Mouse (Mus musculus) spleen, adult 18-20 months (tissue): ENCODE data around the gene Mmrn2.

Experiments
- DNase-seq, 2 experiments: peaks; one replicate each; pipeline ENCODE4 v3.0.0; 2022; ENCODE audit warnings: mixed read lengths in 2 of 2

Mmrn2 gene

DNA sequence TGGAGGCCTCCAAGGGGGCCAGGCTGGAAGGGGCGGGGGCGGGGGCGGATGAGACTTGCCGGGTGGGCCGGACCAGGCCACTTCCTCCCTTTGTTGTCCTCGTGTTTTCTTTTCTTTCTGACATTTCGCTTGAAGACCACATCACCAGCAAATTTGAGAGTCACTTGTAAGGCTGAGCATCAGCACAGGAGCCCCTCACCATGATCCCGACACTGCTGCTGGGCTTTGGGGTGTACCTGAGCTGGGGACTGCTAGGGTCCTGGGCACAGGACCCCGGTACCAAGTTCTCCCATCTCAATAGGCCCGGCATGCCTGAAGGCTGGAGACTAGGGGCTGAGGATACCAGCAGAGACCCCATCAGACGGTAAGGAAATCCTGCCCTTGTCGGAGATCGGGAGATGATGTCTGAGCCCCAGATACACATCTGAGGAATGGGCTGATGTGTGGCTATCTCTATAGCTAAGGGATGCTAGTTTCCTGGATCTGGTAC, at the start of gene Mmrn2:
TSS of gene Mmrn2 (plus strand) at position 51 of the 490 bp plus-strand sequence.
- no peak for DNase-seq

DNA sequence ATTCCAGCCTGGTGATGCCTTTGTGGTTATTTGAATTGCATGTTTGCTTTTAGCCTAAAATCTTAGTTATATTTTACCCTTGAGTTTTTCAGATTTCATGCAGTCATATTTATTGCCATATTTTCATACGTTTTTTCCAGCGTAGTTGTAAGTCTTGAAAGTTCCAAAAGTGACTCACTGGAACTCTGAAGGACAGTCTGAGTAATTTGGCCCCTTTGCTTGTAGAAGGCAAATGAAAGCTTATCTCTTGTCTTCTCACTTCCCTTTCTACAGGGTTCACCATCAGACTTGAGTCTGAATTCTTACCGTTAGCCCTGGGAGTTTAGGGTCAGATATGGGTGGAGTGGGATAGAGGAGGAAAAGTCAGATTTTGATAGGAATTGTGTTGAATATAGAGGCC, 48.7 kb upstream of the Mmrn2 start:
- no peak for DNase-seq

GRCm38 (mm10) chr14:34327618-34328017, 47.6 kb upstream of the Mmrn2 start:
- DNase-seq, result no peak

GRCm38 (mm10) chr14:34330657-34331158, 44.6 kb upstream of the Mmrn2 start:
- DNase-seq, result no peak

- DNase-seq, result no peak
Observed at GRCm38 (mm10) chr14:34331886-34332285, 43.4 kb upstream of the Mmrn2 start.

DNA sequence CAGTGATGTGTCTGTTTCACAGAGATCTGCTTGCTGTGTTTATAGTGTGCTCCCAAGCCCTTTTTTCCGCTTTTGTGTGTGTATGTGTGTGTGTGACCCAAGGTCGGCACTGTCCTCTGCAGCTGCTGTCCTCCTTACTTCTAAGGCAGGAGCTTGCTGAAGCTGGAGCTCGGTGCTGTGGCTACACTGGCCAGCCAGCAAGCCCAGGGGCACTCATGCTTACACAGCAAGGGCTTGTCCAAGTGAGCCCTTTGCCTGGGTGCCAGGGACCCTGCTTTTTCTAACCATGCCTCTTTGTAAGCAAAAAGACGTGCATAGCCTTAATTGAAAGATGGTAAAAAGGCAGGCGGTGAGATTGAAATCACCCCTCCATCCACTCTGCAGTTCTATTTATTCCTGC, 42.8 kb upstream of the Mmrn2 start:
- DNase-seq, result no peak

DNA sequence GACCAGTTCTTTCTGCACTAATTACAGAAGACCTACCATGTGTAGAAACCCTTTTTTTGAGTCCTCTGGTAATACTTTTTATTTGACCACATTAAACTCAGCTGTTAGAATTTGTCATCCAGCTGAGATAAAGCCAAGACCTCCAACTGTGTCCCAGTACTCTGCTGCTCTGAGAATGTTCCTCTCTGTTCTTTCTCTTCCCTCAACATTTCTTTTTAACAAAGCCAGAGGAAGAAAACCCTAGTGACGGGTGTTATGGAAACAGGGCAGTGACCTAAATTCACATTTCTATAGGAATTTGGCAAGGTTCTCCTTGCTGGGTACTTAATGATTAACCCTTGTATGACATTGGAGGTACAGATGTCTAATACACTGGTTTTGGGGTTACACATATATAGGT, 35.8 kb upstream of the Mmrn2 start:
- DNase-seq, result no peak

DNA sequence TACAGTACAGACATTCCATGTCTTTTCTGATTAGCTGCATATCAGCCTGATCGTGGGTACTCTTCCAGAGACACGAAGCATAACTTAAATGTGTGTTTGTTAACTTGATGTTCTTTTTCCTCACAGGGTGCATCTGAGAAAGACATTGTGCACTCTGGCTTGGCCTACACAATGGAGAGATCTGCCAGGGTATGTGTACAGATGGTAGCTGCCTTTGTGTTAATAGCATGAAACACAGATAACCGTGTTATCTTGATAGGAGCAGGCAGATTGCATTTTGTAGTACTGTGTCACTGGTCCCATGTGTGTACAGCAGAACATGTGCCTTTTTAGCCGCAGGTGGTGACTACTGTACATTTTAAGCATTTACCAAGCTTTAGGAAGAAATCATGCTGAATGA, 33.3 kb upstream of the Mmrn2 start:
- no peak for DNase-seq

- DNase-seq, result no peak
Observed at GRCm38 (mm10) chr14:34343078-34343477, 32.2 kb upstream of the Mmrn2 start.

DNA sequence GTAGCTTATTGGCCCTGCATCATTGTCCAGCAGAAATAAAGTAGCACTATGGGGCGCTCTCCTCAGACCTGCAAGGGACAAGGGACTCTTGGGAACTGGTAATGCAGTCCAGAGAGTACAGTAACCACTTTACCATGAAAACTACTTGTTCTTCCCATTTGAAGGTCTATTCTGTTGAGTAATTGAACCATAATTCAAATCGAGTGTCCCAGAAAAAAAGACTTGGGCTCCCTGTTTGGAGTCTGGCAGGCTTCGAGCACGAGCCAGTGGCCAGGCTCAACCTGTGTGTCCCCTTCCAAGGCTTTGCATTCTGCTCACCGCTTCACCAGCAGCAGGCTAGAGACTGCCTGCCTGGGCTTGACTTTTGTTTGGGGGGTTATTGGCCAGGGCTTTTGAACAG, 30.9 kb upstream of the Mmrn2 start:
- no peak for DNase-seq

GRCm38 (mm10) chr14:34345771-34346566, 29.3 kb upstream of the Mmrn2 start:
- no peak for DNase-seq

DNA sequence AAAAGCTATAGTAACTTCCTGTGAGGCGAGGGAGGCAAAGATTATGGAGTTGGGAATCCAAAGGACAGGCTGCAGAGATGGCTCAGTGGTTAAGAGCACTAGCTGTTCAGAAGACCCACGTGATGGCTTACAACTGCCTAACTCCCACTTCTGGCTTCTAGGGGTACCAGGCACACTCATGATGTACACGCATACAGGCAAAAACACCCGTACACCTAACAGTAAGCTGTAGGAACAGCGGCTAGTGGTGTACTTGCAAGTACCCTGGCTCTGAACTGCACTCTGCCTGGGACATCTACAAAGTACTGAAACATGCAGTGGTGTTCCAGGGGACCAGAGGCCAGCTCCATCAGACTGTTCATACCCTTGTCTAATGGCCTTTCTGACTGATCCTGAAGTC, 28.2 kb upstream of the Mmrn2 start:
- no peak for DNase-seq

GRCm38 (mm10) chr14:34348301-34348700, 27.0 kb upstream of the Mmrn2 start:
- DNase-seq, result no peak

DNA sequence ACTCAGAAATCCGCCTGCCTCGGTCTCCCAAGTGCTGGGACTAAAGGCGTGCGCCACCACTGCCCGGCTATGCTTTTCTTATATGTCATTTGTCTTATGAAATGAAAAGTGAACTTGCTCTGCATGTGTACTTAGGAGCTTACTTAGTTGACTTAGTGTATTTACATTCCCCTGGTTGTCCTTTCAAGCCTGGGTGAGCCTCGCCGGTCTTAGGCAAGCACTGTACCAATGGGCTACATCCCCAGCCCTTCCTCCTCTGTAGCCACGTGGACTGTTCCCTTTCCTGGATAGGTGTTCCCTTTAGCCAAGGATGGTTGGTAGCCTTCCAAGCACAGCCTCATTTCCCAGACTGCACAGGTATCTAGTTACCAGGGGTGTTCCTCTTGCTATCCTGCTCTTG, 26.3 kb upstream of the Mmrn2 start:
- no peak for DNase-seq

- DNase-seq, result no peak
Observed at GRCm38 (mm10) chr14:34351660-34352059, 23.6 kb upstream of the Mmrn2 start.

GRCm38 (mm10) chr14:34352523-34352922, 22.7 kb upstream of the Mmrn2 start:
- no peak for DNase-seq

DNA sequence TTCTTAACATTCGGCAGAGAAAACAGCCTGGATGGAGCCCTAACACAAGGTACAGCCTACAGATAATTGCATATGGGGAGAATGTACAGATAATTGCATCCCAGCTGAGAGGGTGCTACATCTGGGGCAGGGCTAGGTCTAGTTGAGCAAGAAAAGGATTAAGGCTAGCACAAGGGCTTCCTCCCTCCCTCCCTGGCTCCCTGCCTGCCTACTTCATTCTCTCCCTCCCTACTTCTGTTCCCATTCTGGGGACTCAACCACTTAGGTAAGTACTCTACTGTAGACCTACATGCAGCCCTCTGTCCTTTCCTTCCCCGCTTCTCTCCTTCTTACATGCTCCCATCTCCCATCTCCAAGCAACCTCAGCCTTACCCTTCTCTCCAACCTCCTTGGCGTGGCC, 21.9 kb upstream of the Mmrn2 start:
- DNase-seq, result no peak

DNA sequence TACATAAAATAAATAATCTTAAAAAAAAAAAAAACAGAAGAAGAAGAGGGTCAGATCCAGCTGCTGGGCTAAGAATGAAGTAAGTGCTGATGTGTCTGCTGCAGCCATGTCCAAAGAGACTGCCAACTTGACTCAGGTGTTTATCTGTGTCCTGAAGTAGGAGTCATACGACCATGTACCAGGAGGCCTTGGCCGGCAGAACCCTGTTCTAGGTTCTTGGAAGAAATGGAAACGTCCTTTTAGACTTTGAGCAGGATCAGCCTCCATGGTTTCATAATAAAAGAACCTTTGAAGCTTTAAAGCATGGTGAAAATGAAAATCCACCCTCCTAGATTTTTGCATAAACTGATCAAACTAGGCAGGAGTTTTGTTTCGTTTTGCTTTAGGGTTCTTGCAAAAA, 20.8 kb upstream of the Mmrn2 start:
- DNase-seq, result no peak

GRCm38 (mm10) chr14:34355301-34355700, 20.0 kb upstream of the Mmrn2 start, which contains the start of gene Fam25c:
Gene Fam25c, minus strand, starts transcription at chr14:34355433.
- DNase-seq, result no peak

DNA sequence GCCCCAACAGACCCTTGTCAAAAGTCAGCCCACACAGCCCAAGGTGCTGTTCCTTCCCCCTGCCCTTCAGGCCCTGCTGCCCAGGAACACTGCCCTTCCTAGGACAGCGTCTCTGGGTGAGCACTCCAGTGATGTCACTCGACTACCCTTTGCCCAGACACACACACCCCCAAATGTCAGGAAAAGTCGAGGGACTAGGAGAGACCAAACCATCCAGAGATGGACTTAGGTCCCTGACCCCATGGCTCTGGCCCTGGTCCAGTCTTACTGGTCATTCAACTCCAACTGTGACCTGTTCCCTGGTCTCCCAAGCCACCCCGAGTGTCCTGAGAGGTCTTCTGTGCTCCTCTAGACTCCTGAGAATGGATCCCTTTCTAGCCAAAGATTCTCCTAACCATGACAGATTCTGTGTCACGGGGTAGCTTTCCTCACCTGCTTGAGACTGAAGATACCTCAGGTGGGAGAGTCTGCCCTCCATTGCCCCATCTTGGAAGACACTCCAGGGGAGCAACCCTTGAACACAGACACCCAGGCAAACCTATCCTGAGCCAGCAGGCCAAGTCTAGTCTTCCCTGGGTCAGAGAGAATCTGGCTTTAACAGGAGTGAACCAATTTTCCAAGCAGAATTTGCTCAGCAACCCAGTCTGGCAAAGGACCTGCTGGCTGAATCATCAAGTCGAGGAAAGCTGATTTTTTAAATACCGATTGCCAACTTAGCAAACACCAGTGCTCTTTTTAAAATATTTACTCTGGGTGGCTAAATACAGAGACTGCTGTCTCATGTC, 17.4 kb upstream of the Mmrn2 start:
- DNase-seq, result no peak

GRCm38 (mm10) chr14:34359676-34360244, 15.5 kb upstream of the Mmrn2 start:
- no peak for DNase-seq

DNA sequence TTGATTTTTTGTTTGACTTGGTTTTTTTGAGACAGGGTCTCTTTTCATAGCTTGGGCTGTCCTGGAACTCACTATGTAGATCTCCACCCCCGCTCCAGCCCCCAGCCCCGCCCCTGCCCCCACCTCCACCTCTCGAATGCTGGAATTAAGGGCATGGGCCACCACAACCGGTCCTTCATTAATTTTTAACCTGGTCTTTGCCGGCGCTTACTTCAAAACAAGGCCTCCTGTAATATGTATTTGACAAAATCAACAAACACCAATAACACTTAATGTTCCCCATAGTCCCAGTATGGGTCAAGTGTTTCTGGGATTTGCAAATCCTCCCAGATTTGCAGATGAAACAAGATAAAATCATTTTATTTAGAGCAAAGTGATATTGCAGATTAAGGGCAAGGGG, 15.0 kb upstream of the Mmrn2 start:
- DNase-seq, result no peak

GRCm38 (mm10) chr14:34362135-34362534, 13.1 kb upstream of the Mmrn2 start:
- no peak for DNase-seq
